Mouse (Mus musculus) urinary bladder, postnatal 25 days (tissue): Measurements from ENCODE around the gene Slco4a1.

Experiments
- DNase-seq: peaks from one replicate; pipeline ENCODE4 v3.0.0; 2022; ENCODE audit warnings: low spot score

The Slco4a1 gene

GRCm38 (mm10) chr2:180444957-180445785, 10.9 kb upstream of the Slco4a1 start:
- DNase-seq: no peak

GRCm38 (mm10) chr2:180445962-180446361, 10.1 kb upstream of the Slco4a1 start:
- DNase-seq: no peak

- no peak for DNase-seq
Measured at GRCm38 (mm10) chr2:180449007-180449406, 7.0 kb upstream of the Slco4a1 start.

- no peak for DNase-seq
Measured at GRCm38 (mm10) chr2:180450529-180450928, 5.5 kb upstream of the Slco4a1 start.

- DNase-seq: no peak
Measured at GRCm38 (mm10) chr2:180456705-180457104, 660 bp downstream of the Slco4a1 start.

GRCm38 (mm10) chr2:180457680-180458079, 1.6 kb downstream of the Slco4a1 start:
- no peak for DNase-seq

GRCm38 (mm10) chr2:180459437-180459836, 3.4 kb downstream of the Slco4a1 start:
- no peak for DNase-seq

GRCm38 (mm10) chr2:180460801-180461200, 4.8 kb downstream of the Slco4a1 start:
- no peak for DNase-seq

- no peak for DNase-seq
Measured at GRCm38 (mm10) chr2:180462593-180462992, 6.5 kb downstream of the Slco4a1 start.

GRCm38 (mm10) chr2:180466505-180466904, 10.5 kb downstream of the Slco4a1 start:
- DNase-seq: no peak

- DNase-seq: no peak
Measured at GRCm38 (mm10) chr2:180468871-180469270, 12.8 kb downstream of the Slco4a1 start.

- no peak for DNase-seq
Measured at GRCm38 (mm10) chr2:180469768-180470167, 13.7 kb downstream of the Slco4a1 start.

- no peak for DNase-seq
Measured at GRCm38 (mm10) chr2:180472306-180473079, 16.4 kb downstream of the Slco4a1 start.

- no peak for DNase-seq
Measured at GRCm38 (mm10) chr2:180473080-180473440, 17.0 kb downstream of the Slco4a1 start.

- no peak for DNase-seq
Measured at GRCm38 (mm10) chr2:180474864-180475263, 18.8 kb downstream of the Slco4a1 start.

GRCm38 (mm10) chr2:180482274-180482673, 26.2 kb downstream of the Slco4a1 start:
- DNase-seq: no peak

- no peak for DNase-seq
Measured at GRCm38 (mm10) chr2:180484882-180485281, 28.8 kb downstream of the Slco4a1 start.

- DNase-seq: no peak
Measured at GRCm38 (mm10) chr2:180485306-180485705, 29.3 kb downstream of the Slco4a1 start.

- DNase-seq: no peak
Measured at GRCm38 (mm10) chr2:180488210-180488751, 32.2 kb downstream of the Slco4a1 start.

- no peak for DNase-seq
Measured at GRCm38 (mm10) chr2:180495906-180496305, 39.9 kb downstream of the Slco4a1 start.

GRCm38 (mm10) chr2:180499741-180500140, 43.7 kb downstream of the Slco4a1 start, which contains the start of gene Ntsr1:
Ntsr1 (plus strand) TSS chr2:180499976.
- no peak for DNase-seq

- DNase-seq: no peak
Measured at GRCm38 (mm10) chr2:180500726-180501125, 44.7 kb downstream of the Slco4a1 start.
